Mouse (Mus musculus) adrenal gland, adult 2 months (tissue): ENCODE results near the gene Pqlc3. TPM values are rescaled to one million over a fixed set of nuclear protein-coding genes. Genes with fewer than 3 reads are reported as not detected.

ENCODE experiments used
- DNase-seq: peaks from one replicate; pipeline ENCODE4 v3.0.0; 2021
- polyA plus RNA-seq: library from polyadenylated mRNA; depleted of rRNA; stranded (reverse); fragments of >200 nt; gene quantifications from 2 replicates; pipeline ENCODE4 v1.2.3, GENCODE M21; 2012; rRNA removed
- total RNA-seq, 2 experiments: library from RNA; stranded (reverse); gene quantifications; 2 replicates each; pipeline ENCODE4 v1.2.3; 2021

The Pqlc3 gene
- total and polyA plus RNA-seq, 3 experiments = 9.4 to 84.9 (median 15.0) TPM

GRCm38 (mm10) chr12:17009466-17009865 is 9.3 kb upstream of the Pqlc3 start:
- no peak for DNase-seq

- DNase-seq = no peak
Observed at GRCm38 (mm10) chr12:17001211-17001610, 1.0 kb upstream of the Pqlc3 start.

GRCm38 (mm10) chr12:17000628-17001027 is 420 bp upstream of the Pqlc3 start:
- DNase-seq = peak; percentile 28

GRCm38 (mm10) chr12:16999146-16999545 is 1.1 kb downstream of the Pqlc3 start:
- DNase-seq = no peak

- no peak for DNase-seq
Observed at GRCm38 (mm10) chr12:16996886-16997462, 3.2 kb downstream of the Pqlc3 start.

GRCm38 (mm10) chr12:16996281-16996680 is 3.9 kb downstream of the Pqlc3 start:
- no peak for DNase-seq

GRCm38 (mm10) chr12:16994291-16994690 is 5.9 kb downstream of the Pqlc3 start:
- DNase-seq = peak; percentile 1

GRCm38 (mm10) chr12:16992355-16992754 is 7.9 kb downstream of the Pqlc3 start:
- no peak for DNase-seq

- DNase-seq = no peak
Observed at GRCm38 (mm10) chr12:16991376-16991775, 8.8 kb downstream of the Pqlc3 start.

- no peak for DNase-seq
Observed at GRCm38 (mm10) chr12:16985778-16986177, 14.4 kb downstream of the Pqlc3 start.

GRCm38 (mm10) chr12:16977120-16977519 is 23.1 kb downstream of the Pqlc3 start:
- DNase-seq = no peak

- no peak for DNase-seq
Observed at GRCm38 (mm10) chr12:16966811-16967210, 33.4 kb downstream of the Pqlc3 start.

- no peak for DNase-seq
Observed at GRCm38 (mm10) chr12:16963354-16963753, 36.9 kb downstream of the Pqlc3 start.

- DNase-seq = no peak
Observed at GRCm38 (mm10) chr12:16958851-16959250, 41.4 kb downstream of the Pqlc3 start.

GRCm38 (mm10) chr12:16948239-16948638 is 52.0 kb downstream of the Pqlc3 start:
- DNase-seq = no peak

GRCm38 (mm10) chr12:16941976-16942375 is 58.2 kb downstream of the Pqlc3 start:
- no peak for DNase-seq

Other genes with a start within 250 kb of the Pqlc3 start
- gene Greb1, start 199.5 kb downstream of the Pqlc3 start, total RNA-seq = 10 to 100 TPM; 42.7 to 62.6 TPM
- 58.8 and 81.7 TPM in 2 replicates for gene Greb1, start 199.5 kb downstream of the Pqlc3 start, polyA plus RNA-seq
- 10 to 100 TPM; 35.9 to 46.1 TPM for gene E2f6, start 189.4 kb downstream of the Pqlc3 start, total RNA-seq
- 16.4 and 18.6 TPM in 2 replicates for gene E2f6, start 189.4 kb downstream of the Pqlc3 start, polyA plus RNA-seq
- gene Rock2, start 105.5 kb downstream of the Pqlc3 start, total RNA-seq = 10 to 100 TPM; 71.9 to 74.6 TPM
- gene Rock2, start 105.5 kb downstream of the Pqlc3 start, polyA plus RNA-seq = 2.1 and 2.5 TPM in 2 replicates
- gene 2410004P03Rik, start 11.3 kb upstream of the Pqlc3 start, total RNA-seq = not detected
- gene 2410004P03Rik, start 11.3 kb upstream of the Pqlc3 start, polyA plus RNA-seq = not detected in 2 replicates
- gene Kcnf1, start 176.5 kb upstream of the Pqlc3 start, total RNA-seq = under 1 TPM; 0.17 to 0.69 TPM
- 0.19 and 0.28 TPM in 2 replicates for gene Kcnf1, start 176.5 kb upstream of the Pqlc3 start, polyA plus RNA-seq